Mouse (Mus musculus) ES-E14 (cell line): Measurements from ENCODE around the gene Fam229a.

Source experiments
- CHD2 ChIP-seq: IDR thresholded peaks from 2 replicates; pipeline ENCODE4 v1.6.1; 2014; ENCODE audit warnings: mild to moderate bottlenecking, low read depth, low read length, inconsistent platforms
- HCFC1 ChIP-seq: IDR thresholded peaks from 2 replicates; pipeline ENCODE4 v1.6.1; 2012; ENCODE audit warnings: low read length, inconsistent platforms, borderline replicate concordance; ENCODE audit not compliant: insufficient read depth
- ZNF384 ChIP-seq: IDR thresholded peaks from 2 replicates; pipeline ENCODE4 v1.6.1; 2012; ENCODE audit warnings: low read depth, low read length, inconsistent platforms

- no peak for TF ChIP-seq CHD2
- no peak for TF ChIP-seq HCFC1
- TF ChIP-seq ZNF384, result no peak
These were observed 14.5 kb downstream of the Fam229a start for GRCm38 (mm10) chr4:129505511-129505910.
